Mouse (Mus musculus): ENCODE data around the gene Sf3a3. TPM values are rescaled to one million over a fixed set of nuclear protein-coding genes. Genes with fewer than 3 reads are reported as not detected.

Sf3a3 gene
- polyA plus RNA-seq, 1 experiment from 2014 or later = 98.1 TPM

GRCm38 (mm10) chr4:124675958-124676357, 38.6 kb upstream of the Sf3a3 start:
- H3K9ac ChIP-seq (ENCODE audit: low read depth, low read length) = no peak overlapping the region
- no peaks in the 10 kb centered on the region for H3K27me3 ChIP-seq (ENCODE audit: control insufficient read depth, insufficient read depth, low read depth, low read length)
- ATAC-seq = no peak
- H3K27ac ChIP-seq (ENCODE audit: low read length) = no peak overlapping the region
- no peak overlapping the region for H3K4me3 ChIP-seq (ENCODE audit: low read depth, low read length)
- H3K9me3 ChIP-seq (replicated peaks; ENCODE audit: control insufficient read depth, low read length, poor library complexity, severe bottlenecking) = no peaks in the 10 kb centered on the region
- WGBS = 89% methylated on average over 6 of the region's 6 CpGs
- peaks cover 24% of the 10 kb centered on the region for H3K4me1 ChIP-seq (ENCODE audit: control insufficient read depth, insufficient read depth, low read length)
- H3K36me3 ChIP-seq (ENCODE audit: control insufficient read depth, insufficient read depth, low read length) = peaks cover 10% of the 10 kb centered on the region
- no peak overlapping the region for H3K4me2 ChIP-seq (ENCODE audit: low read length)

GRCm38 (mm10) chr4:124682270-124682669, 32.3 kb upstream of the Sf3a3 start:
- H3K27ac ChIP-seq (ENCODE audit: low read length) = no peak overlapping the region
- H3K9ac ChIP-seq (ENCODE audit: low read depth, low read length) = no peak overlapping the region
- H3K4me1 ChIP-seq (ENCODE audit: control insufficient read depth, insufficient read depth, low read length) = no peaks in the 10 kb centered on the region
- no peaks in the 10 kb centered on the region for H3K9me3 ChIP-seq (replicated peaks; ENCODE audit: control insufficient read depth, low read length, poor library complexity, severe bottlenecking)
- no peak for ATAC-seq
- no peaks in the 10 kb centered on the region for H3K27me3 ChIP-seq (ENCODE audit: control insufficient read depth, insufficient read depth, low read depth, low read length)
- peaks cover 24% of the 10 kb centered on the region for H3K36me3 ChIP-seq (ENCODE audit: control insufficient read depth, insufficient read depth, low read length)
- WGBS = 50% methylated on average over 7 of the region's 7 CpGs
- no peak overlapping the region for H3K4me2 ChIP-seq (ENCODE audit: low read length)
- no peak overlapping the region for H3K4me3 ChIP-seq (ENCODE audit: low read depth, low read length)

- 97% methylated on average over 4 of the region's 4 CpGs for WGBS
- H3K9me3 ChIP-seq (replicated peaks; ENCODE audit: control insufficient read depth, low read length, poor library complexity, severe bottlenecking) = no peaks in the 10 kb centered on the region
These were observed 31.1 kb upstream of the Sf3a3 start for GRCm38 (mm10) chr4:124683474-124683873.

GRCm38 (mm10) chr4:124685004-124685403, 29.6 kb upstream of the Sf3a3 start:
- no peak overlapping the region for H3K4me2 ChIP-seq (ENCODE audit: low read length)
- no peak for ATAC-seq
- H3K36me3 ChIP-seq (ENCODE audit: control insufficient read depth, insufficient read depth, low read length) = peaks cover 20% of the 10 kb centered on the region; the same call in 1 of the 2 replicates

More at GRCm38 (mm10) chr4:124683474-124683873, 31.1 kb upstream of the Sf3a3 start:
- no peak overlapping the region for H3K9ac ChIP-seq (ENCODE audit: low read depth, low read length)
- no peak overlapping the region for H3K4me3 ChIP-seq (ENCODE audit: low read depth, low read length)
- H3K27me3 ChIP-seq (ENCODE audit: control insufficient read depth, insufficient read depth, low read depth, low read length) = no peaks in the 10 kb centered on the region
- no peak overlapping the region for H3K27ac ChIP-seq (ENCODE audit: low read length)
- no peaks in the 10 kb centered on the region for H3K4me1 ChIP-seq (ENCODE audit: control insufficient read depth, insufficient read depth, low read length)
- H3K36me3 ChIP-seq (ENCODE audit: control insufficient read depth, insufficient read depth, low read length) = peaks cover 20% of the 10 kb centered on the region; the same call in 1 of the 2 replicates
- no peak for ATAC-seq
- no peak overlapping the region for H3K4me2 ChIP-seq (ENCODE audit: low read length)

GRCm38 (mm10) chr4:124685453-124685852, 29.1 kb upstream of the Sf3a3 start:
- Histone ChIP-seq H3K4me3 (ENCODE audit: low read depth, low read length) (no peak overlapping the region), H3K27ac (ENCODE audit: low read length) (no peak overlapping the region), H3K27me3 (ENCODE audit: control insufficient read depth, insufficient read depth, low read depth, low read length) (no peaks in the 10 kb centered on the region), H3K4me2 (ENCODE audit: low read length) (no peak overlapping the region), H3K9ac (ENCODE audit: low read depth, low read length) (no peak overlapping the region), H3K4me1 (ENCODE audit: control insufficient read depth, insufficient read depth, low read length) (no peaks in the 10 kb centered on the region), H3K36me3 (ENCODE audit: control insufficient read depth, insufficient read depth, low read length) (peaks cover 18% of the 10 kb centered on the region; the same call in 1 of the 2 replicates), H3K9me3 (replicated peaks; ENCODE audit: control insufficient read depth, low read length, poor library complexity, severe bottlenecking) (no peaks in the 10 kb centered on the region)
- ATAC-seq = no peak
- 97% methylated on average over 8 of the region's 8 CpGs for WGBS

More at GRCm38 (mm10) chr4:124685004-124685403, 29.6 kb upstream of the Sf3a3 start:
- Histone ChIP-seq H3K9ac (ENCODE audit: low read depth, low read length) (no peak overlapping the region), H3K4me1 (ENCODE audit: control insufficient read depth, insufficient read depth, low read length) (no peaks in the 10 kb centered on the region), H3K4me3 (ENCODE audit: low read depth, low read length) (no peak overlapping the region), H3K27ac (ENCODE audit: low read length) (no peak overlapping the region), H3K27me3 (ENCODE audit: control insufficient read depth, insufficient read depth, low read depth, low read length) (no peaks in the 10 kb centered on the region), H3K9me3 (replicated peaks; ENCODE audit: control insufficient read depth, low read length, poor library complexity, severe bottlenecking) (no peaks in the 10 kb centered on the region)
- WGBS = 83% methylated on average over 4 of the region's 4 CpGs

GRCm38 (mm10) chr4:124685897-124686402, 28.6 kb upstream of the Sf3a3 start:
- WGBS = 90% methylated on average over 8 of the region's 8 CpGs
- Histone ChIP-seq H3K9me3 (replicated peaks; ENCODE audit: control insufficient read depth, low read length, poor library complexity, severe bottlenecking) (no peaks in the 10 kb centered on the region), H3K4me2 (ENCODE audit: low read length) (no peak overlapping the region), H3K36me3 (ENCODE audit: control insufficient read depth, insufficient read depth, low read length) (peaks cover 15% of the 10 kb centered on the region; the same call in 1 of the 2 replicates), H3K27me3 (ENCODE audit: control insufficient read depth, insufficient read depth, low read depth, low read length) (no peaks in the 10 kb centered on the region), H3K9ac (ENCODE audit: low read depth, low read length) (no peak overlapping the region), H3K27ac (ENCODE audit: low read length) (no peak overlapping the region), H3K4me1 (ENCODE audit: control insufficient read depth, insufficient read depth, low read length) (peaks cover 2% of the 10 kb centered on the region; the same call in 1 of the 2 replicates), H3K4me3 (ENCODE audit: low read depth, low read length) (no peak overlapping the region)
- no peak for ATAC-seq

GRCm38 (mm10) chr4:124691455-124691854, 23.1 kb upstream of the Sf3a3 start:
- H3K4me3 ChIP-seq (ENCODE audit: low read depth, low read length) = no peak overlapping the region
- WGBS = 90% methylated on average over 8 of the region's 8 CpGs

GRCm38 (mm10) chr4:124692416-124692861, 22.1 kb upstream of the Sf3a3 start:
- 68% methylated on average over 3 of the region's 3 CpGs for WGBS
- peak overlapping the region; percentile 78 for H3K4me3 ChIP-seq (ENCODE audit: low read depth, low read length)

More at GRCm38 (mm10) chr4:124691455-124691854, 23.1 kb upstream of the Sf3a3 start:
- Histone ChIP-seq H3K9me3 (replicated peaks; ENCODE audit: control insufficient read depth, low read length, poor library complexity, severe bottlenecking) (no peaks in the 10 kb centered on the region), H3K36me3 (ENCODE audit: control insufficient read depth, insufficient read depth, low read length) (no peaks in the 10 kb centered on the region), H3K27me3 (ENCODE audit: control insufficient read depth, insufficient read depth, low read depth, low read length) (peaks cover 4% of the 10 kb centered on the region), H3K27ac (ENCODE audit: low read length) (no peak overlapping the region), H3K9ac (ENCODE audit: low read depth, low read length) (no peak overlapping the region), H3K4me2 (ENCODE audit: low read length) (no peak overlapping the region), H3K4me1 (ENCODE audit: control insufficient read depth, insufficient read depth, low read length) (peaks cover 13% of the 10 kb centered on the region)
- ATAC-seq = no peak

GRCm38 (mm10) chr4:124693135-124693894, 21.3 kb upstream of the Sf3a3 start, which contains the start of gene Utp11:
Gene Utp11 (minus strand): TSS chr4:124693600.
- H3K4me3 ChIP-seq (ENCODE audit: low read depth, low read length) = peak within 1 kb of the TSS; percentile 78
- ATAC-seq = peak; percentile 98
- H3K9ac ChIP-seq (ENCODE audit: low read depth, low read length) = peak within 1 kb of the TSS; percentile 89
- peaks cover 4% of the 10 kb centered on the region for H3K27me3 ChIP-seq (ENCODE audit: control insufficient read depth, insufficient read depth, low read depth, low read length)
- H3K4me1 ChIP-seq (ENCODE audit: control insufficient read depth, insufficient read depth, low read length) = peaks cover 13% of the 10 kb centered on the region
- H3K36me3 ChIP-seq (ENCODE audit: control insufficient read depth, insufficient read depth, low read length) = no peaks in the 10 kb centered on the region
- peak within 1 kb of the TSS; percentile 62 for H3K4me2 ChIP-seq (ENCODE audit: low read length)
- H3K27ac ChIP-seq (ENCODE audit: low read length) = peak within 1 kb of the TSS; percentile 44
- WGBS = under 1% methylated on average over 39 of the region's 43 CpGs
- no peaks in the 10 kb centered on the region for H3K9me3 ChIP-seq (replicated peaks; ENCODE audit: control insufficient read depth, low read length, poor library complexity, severe bottlenecking)

More at GRCm38 (mm10) chr4:124692416-124692861, 22.1 kb upstream of the Sf3a3 start:
- no peaks in the 10 kb centered on the region for H3K36me3 ChIP-seq (ENCODE audit: control insufficient read depth, insufficient read depth, low read length)
- H3K9me3 ChIP-seq (replicated peaks; ENCODE audit: control insufficient read depth, low read length, poor library complexity, severe bottlenecking) = no peaks in the 10 kb centered on the region
- H3K4me2 ChIP-seq (ENCODE audit: low read length) = peak overlapping the region; percentile 62
- H3K27me3 ChIP-seq (ENCODE audit: control insufficient read depth, insufficient read depth, low read depth, low read length) = peaks cover 4% of the 10 kb centered on the region
- peaks cover 13% of the 10 kb centered on the region for H3K4me1 ChIP-seq (ENCODE audit: control insufficient read depth, insufficient read depth, low read length)
- H3K27ac ChIP-seq (ENCODE audit: low read length) = no peak overlapping the region
- H3K9ac ChIP-seq (ENCODE audit: low read depth, low read length) = peak overlapping the region; percentile 89
- no peak for ATAC-seq

Data from midbrain, embryonic 16.5 days (tissue).